Mouse (Mus musculus) megakaryocyte progenitor cell, adult 5-6 weeks (primary cell): ENCODE results near the gene Hist4h4. TPM values are rescaled to one million over a fixed set of nuclear protein-coding genes. Genes with fewer than 3 reads are reported as not detected.
A peak's percentile ranks its signal among the peaks of the same experiment; 100 is the strongest.
"Not testable (repeated sequence)": the region's sequence is repeated elsewhere in the genome, so short reads cannot be mapped to it uniquely, and the experiment has no call there.

Experiments
- ATAC-seq: replicated peaks from 2 replicates; pipeline ENCODE4 v1.8.0; 2016; ENCODE audit warnings: mild to moderate bottlenecking, moderate TSS enrichment, inconsistent platforms; ENCODE audit not compliant: poor library complexity
- total RNA-seq, 2 experiments: library from RNA; stranded (forward) in 1 of 2; stranded (reverse) in 1 of 2; fragments of 157-497, 149-512 nt in 1 of 2; fragments of 200-1000 nt in 1 of 2; gene quantifications; 2 replicates each; pipeline versions ENCODE4 v1.2.3 to v1.2.4; 2015 to 2017

Gene Hist4h4
- total RNA-seq, 2 experiments from 2014 or later: 20.5 to 46.4 TPM

DNA sequence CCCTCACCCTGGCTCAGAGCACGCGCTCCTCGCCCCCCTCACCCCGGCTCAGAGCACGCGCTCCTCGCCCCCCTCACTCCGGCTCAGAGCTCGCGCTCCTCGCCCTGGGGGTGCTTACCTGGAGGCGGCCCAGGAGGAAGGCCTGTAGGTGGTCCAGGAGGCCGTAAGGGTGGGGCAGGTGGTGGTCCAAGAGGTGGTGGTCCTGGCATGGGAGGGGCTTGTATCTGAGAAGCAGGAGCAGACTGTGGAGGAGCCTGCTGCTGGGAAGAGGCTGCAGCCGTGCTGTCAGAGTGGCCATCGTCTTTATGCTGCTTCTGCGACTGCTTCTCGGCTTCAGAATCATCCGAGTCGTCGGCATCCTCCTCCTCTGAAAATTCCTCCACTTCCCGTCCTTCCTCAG is 12.6 kb upstream of the Hist4h4 start:
- no peak for ATAC-seq

DNA sequence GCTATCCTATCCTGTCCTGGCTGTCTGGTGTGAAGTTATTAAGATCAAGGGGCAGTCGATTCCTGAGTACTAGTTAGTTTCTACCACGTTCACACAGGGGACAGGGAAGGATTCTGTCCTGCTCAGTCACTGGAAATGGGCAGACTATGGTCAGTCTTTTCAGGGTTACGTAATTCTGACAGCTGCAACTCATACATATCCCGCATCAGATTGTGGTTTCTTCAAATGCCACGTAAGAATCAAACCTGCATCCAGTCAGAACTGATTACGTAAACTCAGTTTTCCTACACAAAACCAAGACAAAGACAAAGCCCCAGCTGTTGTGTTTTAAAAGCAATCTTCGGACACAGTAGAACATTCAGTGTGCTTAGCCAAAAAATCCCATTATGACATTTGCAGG is 11.2 kb upstream of the Hist4h4 start:
- ATAC-seq: no peak

DNA sequence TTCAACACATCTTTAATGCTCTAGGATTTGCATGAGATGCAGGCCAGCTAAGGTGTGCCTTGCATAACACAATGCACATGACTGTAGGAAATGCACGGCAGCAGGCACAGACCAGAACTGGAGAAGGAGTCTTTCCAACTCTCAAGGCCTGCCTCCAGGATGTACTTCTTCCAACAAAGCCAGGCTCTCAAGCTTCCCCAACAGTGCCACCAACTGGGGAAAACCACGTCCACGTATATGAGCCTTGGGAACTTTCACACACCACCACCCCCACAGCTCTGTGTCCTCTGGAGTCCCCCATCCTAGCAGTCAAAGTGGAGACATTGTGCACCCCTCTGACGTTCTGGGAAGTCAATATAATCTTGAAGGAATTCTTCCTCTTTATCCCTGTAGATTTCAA is 8.9 kb upstream of the Hist4h4 start:
- ATAC-seq: no peak

DNA sequence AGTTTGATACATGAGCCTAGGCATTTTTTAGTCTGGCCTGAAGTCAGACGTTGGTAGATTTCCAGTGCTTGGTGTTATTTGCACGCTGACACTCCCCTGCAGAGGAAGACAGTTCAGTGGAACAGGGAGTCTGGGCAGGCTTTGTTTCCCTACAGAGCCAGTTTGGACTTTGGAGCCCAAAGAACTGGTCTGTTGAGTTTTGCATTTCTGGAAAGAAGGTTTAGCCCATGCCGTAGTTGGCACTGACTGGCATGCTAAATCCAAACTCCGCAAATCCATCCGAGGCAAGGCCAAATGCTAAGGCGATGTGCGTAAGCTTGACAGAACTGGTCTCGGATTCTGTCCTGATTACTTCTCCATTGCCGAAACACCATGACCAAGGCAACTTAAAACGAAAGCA is 7.0 kb upstream of the Hist4h4 start:
- no peak for ATAC-seq

DNA sequence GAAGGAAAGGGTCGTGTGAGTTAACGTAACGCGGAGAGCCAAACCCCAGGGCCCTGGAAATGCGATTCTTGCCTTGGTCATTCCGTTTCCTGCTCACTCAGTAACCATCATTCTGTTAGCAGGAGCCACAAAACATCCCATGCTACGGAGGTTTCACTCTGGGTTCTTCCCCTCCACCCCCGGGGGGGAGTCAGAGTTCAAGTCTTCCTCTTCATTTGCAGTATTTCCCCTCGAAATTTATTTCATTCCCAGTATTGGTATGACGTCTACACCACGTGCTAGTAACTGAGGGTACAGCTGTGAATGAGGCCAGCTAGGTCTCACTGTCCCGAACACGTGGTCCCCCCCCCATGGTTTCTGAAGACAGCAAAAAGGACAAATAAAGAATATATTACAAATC is 5.5 kb upstream of the Hist4h4 start:
- ATAC-seq: no peak

DNA sequence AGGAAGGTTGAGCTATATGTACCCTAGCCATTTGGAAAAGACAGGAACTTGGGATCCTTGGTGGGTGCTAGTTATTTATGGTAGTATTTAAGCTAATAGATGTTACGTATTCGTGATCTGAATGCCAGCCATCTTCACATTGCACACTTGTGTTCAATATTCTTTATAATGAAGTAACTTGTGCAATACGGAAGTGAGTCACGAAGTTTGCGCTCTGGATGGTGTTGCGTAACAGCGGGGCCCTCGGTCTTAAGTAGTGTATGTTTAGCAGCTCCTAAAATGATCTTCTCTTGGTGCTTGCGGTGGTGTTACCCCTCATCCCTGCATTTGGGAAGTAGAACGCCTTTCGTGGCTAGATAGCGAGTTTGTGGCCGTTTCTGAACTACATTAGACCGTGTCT is 4.9 kb upstream of the Hist4h4 start:
- peak; percentile 33 for ATAC-seq

DNA sequence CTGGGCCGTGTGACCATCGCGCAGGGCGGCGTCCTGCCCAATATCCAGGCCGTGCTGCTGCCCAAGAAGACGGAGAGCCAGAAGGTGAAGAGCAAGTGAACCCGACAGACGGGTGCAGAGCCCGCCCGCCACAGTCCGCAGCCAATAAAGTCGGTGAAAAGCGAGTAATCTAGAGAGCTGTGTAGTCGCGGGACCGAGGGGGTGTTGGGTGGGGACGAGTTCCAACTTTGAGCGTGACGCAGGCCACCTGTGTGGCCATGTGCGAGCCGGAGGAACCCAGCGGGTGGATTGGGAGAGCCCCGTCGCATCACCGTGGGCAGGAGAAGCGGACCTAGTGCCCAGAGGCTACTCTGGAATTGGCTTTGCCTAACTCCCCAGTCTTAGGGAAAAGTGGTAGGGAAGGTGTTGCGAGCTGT is 4.4 kb upstream of the Hist4h4 start:
- ATAC-seq: peak; percentile 15

DNA sequence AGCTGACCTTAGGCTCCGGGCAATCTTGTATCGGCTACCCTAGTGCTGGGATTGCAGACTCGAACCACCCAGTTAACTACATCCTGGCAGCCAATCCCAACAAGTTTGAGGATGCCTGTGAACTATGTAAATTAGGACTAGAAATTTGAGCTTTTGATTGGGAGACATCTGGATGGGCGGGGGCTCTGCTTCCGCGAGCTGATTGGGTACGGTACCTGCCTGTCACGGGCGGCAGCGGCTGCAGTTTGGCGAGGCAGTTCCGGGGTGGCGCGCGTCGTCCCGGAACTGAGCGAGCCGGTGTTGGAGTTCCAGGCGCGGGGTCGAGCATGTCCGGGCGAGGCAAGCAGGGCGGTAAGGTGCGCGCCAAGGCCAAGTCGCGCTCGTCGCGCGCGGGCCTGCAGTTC is 3.8 kb upstream of the Hist4h4 start, which contains the start of gene H2afj:
Gene H2afj, plus strand, starts transcription at position 231 of the 404 bp plus-strand sequence.
- ATAC-seq: peak; percentile 49

DNA sequence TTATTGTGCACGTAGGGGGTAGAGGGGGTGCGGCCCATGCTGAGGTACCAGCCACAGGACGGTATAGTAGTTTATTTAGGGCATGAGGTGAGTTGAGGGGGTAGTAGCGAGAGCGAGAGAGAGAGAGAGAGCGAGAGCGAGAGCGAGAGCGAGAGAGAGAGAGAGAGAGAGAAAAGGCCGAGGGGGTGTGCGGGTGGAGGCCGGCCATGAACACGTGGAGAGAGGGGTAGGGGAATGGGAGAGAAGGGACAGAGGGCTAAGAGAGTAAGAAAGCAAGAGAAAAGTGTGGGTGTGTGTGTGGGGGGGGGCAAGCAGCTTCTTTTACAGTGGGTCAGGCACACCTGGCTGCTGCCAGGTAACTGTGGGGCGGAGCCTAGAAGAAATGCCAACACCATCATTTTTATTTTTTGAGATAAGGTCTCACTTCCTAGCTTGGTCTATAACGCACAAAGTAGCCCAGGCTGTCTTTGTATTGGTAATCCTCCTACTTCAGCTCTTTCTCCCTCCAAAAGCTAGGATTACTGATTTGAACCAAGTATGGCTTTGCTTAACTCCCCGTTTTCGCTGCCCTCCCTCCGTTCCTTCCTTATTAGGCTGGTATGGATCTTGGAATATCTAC is 3.3 kb upstream of the Hist4h4 start:
- ATAC-seq: no peak

DNA sequence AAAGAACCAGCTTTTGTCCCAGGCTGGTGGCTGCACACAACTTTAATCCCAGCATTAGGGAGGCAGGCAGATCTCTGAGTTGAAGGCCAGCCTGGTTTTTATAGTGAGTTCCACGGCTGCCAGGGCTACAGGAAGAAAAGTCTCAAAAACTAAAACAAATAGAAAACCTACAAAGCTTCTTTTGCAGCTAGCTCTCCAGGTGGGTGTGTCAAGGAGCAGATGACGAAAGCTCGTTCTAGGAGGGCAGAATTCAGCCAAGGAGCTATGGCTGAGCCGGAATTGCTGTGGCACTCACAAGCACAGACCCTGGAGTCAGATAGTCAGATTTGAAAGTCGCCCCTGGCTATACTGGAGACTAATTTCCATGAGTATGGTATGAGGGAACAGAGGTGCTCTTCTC is 2.6 kb upstream of the Hist4h4 start:
- ATAC-seq: no peak

DNA sequence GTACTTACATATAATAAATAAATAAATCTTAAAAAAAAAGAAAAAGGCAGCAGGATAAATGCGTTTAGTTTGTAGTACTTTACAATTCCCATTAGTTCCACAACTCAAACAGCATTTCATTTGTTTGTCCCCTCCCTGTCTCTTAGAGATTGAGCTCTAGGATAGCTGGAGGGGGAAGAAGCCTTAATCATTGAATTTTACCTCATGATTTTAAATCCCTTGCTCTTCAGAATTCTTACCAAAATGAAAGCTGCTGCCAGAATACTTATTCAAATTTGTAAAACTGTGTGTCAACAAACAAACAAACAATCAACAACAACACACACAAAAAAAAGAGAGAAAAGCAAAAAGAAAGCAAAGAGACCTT is 1.2 kb upstream of the Hist4h4 start:
- ATAC-seq: no peak

DNA sequence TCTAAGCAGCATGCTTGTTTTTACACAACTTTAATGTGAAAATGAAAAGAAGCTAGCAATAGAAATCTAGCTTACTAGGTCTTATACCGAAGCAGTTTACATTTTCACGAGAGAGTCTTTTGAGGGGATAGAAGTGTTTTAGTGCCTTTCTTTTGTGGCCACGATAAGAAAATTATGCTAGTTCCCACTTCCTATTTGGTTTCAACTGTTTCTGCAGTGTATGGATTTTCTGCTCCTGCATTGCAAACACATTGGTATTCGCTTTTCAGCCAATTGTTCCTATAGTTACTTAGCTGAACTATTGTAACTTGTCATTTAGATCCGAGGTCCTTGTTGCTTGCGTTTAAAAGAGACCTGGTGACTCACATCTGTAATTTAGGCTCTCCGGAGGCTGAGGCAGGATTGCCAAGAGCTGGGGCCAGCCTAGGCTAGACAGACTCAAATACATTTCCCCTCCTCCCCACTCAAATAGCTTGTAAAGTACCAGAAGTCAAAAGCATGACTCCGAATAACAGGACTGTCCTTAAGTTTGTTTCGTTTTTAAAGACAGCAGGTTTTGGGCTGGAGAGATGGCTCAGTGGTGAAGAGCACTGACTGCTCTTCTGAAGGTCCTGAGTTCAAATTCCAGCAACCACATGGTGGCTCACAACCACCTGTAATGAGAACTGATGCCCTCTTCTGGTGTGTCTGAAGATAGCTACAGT is 642 bp upstream of the Hist4h4 start:
- ATAC-seq: no peak

DNA sequence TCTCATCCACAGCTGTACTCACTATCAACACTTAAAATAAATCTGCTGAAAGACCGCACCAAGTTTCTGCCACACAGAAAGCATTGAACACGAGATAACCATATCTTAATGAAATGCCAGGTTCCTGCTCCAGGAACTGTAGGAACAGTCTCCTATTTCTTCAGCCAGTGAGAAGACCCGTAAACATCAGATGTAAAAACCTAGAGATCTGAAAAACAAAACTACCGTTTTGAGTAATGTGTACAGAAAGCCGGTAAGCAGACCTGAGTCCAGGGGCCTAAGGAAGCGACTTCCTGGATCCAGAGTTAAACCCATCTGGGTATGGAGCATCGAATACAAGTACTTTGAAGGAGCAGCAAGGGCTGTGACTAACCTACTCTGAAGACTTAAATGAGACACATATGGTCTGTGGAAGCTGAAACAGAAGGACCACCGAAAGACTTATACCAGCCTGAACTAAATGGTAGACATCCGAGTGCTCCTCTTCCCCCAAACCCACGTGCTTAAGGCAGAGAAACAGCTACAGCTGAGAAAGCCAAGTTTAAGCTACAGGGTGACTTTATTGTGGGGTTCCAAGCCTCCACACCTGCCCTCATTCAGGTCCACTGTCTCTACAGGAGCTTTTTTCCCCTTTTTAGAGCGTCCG is 999 bp downstream of the Hist4h4 start:
- ATAC-seq: no peak; the same call in 1 of the 2 replicates

DNA sequence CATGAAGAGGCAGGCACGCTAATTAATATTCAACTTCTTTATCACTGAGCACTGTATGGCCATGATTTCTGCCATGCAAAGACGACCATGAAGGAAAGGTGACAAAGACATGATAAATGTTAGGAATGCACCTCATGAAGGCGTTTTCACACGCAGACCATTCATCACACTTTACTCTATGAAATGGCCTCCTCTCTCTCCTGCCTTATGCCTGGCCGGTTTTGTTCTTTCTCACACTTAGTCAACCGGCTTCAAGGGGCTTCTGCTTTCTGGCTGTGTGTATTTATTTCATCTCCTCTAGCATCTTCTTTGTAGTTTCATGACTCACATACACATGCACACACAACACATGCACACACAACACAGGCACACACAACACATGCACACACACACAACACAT is 2.9 kb downstream of the Hist4h4 start:
- ATAC-seq: no peak

DNA sequence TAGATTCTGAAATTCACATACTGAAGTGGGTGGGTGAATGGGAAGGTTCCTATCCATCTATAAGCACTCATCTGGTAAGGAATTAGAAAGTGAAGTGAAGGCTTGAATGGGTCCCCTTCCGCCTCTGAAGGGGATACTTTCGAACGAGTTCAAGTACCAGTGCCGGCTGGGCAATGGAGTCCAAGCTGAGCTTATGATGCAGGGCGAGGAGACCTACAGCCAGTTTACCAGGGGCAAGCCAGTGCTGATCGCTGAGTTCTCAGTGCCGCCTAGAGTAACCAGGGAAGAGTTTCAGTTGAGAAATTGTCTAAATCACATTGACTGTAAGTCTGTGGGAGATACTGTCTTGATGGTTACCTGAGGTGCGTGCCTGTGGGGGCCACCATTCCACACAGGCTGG is 3.5 kb downstream of the Hist4h4 start:
- ATAC-seq: no peak

DNA sequence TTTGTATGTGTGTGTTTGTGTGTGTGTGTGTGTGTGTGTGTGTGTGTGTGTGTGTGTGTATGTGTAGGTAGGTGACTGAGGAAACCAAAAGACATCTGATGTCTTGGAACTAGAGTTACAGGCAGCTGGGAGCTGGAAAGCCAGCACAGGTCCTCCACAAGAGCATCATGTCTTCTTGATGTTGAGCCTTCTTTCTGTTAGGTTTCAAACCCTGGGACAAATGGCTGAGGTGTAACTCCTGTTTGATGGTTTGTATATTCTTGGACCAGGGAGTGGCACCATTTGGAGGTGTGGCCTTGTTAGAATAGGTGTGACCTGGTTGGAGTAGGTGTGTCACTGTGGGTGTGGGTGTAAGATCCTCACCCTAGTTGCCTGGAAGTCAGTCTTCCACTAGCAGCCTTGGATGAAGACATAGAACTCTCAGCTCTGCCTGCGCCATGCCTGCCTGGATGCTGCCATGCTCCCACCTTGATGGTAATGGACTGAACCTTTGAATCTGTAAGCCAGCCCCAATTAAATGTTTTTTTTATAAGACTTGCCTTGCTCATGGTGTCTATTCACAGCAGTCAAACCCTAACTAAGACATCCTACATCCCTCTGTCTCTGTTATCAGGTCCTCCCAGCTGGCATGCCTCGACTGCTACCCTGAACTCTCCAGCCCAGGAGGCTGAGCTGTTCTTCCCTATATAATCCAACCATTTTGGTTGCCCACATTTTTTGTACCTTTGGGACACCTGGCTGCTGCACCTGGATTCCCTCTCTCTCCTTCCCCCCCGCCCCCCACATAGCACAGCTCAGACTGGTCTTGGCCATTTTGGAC is 6.1 kb downstream of the Hist4h4 start:
- ATAC-seq: not testable (repeated sequence)

DNA sequence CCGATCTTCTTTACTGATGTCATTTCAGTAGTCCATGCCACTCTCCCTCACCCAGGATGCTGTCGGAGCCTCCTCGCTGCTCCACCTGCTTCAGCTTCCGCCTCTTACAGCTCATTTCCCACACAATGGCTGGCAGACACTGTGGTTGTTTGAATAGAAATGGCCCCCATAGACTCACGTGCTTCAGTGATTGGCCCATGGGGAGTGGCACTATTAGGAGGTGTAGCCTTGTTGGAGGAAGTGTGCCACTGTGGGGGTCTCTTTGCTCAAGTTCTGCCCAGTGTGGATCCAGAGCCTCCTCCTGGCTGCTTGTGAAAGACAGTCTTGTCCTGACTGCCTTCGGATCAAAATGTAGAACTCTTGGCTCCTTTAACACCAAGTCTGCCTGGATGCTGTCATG is 8.4 kb downstream of the Hist4h4 start:
- ATAC-seq: no peak

DNA sequence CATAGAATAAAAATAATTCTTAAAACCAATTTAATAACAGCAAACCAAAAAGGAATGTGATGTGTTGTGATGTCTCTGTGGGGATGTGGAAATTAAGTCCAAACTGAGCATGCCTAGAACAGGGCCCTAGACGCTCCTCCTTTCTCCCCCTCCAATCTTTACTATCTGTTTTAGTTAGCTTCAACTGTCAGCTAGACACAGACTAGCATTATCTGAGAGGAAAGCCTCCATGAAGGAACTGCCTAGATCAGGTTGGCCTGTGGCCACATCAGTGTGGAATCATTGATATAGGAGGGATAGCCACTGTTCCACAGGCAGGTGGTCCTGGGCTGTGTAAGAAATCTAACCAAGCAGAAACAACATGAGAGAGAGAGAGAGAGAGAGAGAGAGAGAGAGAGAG is 9.1 kb downstream of the Hist4h4 start:
- ATAC-seq: peak; percentile 66

DNA sequence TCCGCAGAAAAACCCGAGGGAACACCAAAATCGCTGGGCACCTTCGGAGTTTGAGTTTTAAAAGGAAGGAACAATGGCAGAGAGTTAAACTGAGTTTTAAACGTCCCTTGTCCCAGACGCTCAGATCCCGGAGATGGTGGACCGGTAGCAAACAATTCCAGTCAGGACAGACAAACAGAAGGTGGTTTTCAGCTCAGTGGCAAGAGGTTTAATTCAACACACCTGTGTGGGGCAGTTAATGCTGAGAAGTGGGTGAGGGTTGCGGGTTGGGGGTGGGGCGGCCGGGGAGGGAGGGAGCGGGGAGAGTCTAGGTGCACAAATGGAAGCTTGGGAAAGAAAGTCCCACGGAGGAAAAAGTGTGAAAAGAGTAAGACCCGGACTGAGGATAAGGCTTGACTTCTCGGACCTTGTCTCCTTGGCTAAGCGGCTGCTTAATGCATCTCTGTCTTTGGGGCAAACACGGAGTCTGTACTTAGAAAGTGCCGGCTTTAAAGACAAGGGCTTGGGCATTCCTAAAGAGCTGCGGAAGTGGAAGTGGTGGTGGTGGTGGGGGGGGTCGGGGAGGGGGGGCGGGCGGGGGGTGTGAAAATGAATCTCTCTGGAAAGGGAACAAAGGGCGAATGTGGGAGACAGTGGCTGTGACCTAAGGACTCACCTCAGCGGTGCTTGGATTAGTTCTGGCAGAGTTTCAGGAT is 10.2 kb downstream of the Hist4h4 start:
- peak; percentile 45 for ATAC-seq

DNA sequence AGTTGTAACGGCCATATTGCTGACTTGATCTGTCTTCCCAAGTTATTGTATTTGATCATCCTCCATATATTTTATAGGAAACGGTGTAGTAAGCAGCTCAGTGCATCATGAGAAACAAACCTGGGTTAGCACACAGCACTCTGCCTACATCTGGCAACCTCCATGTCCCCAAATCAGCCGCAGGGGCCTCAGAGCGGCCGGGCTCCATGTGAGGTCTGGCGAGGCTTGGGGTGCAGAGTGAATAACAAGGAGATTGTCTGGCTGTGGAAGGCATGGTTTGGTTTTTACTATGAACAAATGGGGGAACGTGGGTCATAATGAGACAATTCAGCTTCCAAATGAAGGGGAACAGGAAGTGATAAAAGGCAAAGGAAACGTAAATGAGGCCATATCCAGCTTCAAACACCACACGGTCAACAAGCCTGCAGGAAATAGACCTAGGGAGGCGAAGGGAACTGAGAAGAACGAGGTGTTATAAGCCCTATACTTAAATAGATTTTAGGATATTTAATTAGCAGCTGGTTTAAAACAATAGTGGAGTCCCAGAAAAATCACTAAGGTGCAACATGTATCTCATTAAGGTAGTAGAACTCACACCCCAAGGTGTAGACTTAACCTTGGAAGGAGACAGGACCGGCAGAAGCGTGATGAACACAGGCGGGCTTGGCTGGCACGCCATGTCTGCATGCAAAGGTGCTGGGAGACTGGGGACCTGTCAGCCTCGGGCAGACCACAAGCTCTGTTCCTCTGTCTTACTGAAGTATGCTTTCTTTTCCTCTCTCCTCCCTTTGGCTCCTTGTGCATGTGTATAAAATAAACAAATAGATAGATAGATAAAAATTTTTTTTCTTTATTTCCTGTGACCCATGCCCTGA is 11.1 kb downstream of the Hist4h4 start:
- peak; percentile 36; the same call in 1 of the 2 replicates for ATAC-seq
